Mouse (Mus musculus): ENCODE measurements around the gene Efna1.

DNA sequence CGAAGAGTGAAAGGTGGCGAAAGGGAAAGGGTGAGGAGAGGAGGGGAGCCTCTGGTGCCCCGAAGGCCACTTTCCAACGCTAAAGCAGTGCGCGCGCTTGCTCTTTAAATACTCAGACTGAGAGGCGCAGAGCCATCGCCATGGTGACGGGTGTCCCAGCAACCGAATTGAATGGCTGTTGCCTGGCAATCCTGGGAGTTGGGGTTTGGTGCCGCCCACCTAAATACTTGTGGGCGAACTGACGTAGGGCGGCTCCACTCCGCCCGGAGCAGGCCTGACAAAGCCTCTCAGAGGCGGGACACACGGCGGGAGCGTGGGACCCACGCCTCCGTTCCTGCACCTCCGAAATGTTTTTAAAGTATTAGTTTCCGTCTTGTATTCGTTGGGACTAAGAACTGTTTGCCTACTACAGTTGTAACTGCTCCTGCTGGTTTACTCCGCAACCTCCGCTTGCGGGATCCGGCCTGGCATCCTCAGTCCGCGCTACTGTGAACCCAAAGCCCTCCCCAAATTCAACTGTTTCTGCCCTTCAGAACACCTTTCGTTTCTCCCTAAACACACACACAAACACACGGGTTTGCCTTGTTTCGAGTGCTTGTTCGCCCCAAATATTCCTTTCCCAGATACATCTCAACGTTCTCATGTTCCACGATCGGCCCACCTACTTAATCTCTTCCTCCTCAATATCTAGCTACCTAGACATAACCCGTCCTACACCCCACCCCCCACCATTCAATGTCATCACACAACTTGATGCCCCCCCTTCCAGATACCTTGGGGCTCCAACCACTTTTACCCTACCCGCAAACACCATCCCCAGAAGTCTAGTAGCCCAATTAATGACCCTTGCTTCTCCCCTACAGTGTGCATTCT, 53.4 kb downstream of the Efna1 start:
- TF ChIP-seq POLR2A (IDR thresholded peaks at IDR 0.05; ENCODE audit: borderline replicate concordance, extremely low read depth, low read depth, low read length) (peak; percentile 69; the same call in 1 of the 2 replicates), CTCF (IDR thresholded peaks at IDR 0.05; ENCODE audit: insufficient read depth, low read length) (no peak)
